Mouse (Mus musculus): ENCODE data around the gene Hspb3. TPM values are rescaled to one million over a fixed set of nuclear protein-coding genes. Genes with fewer than 3 reads are reported as not detected.
A peak's percentile ranks its signal among the peaks of the same experiment; 100 is the strongest.

Hspb3 gene
- polyA plus RNA-seq, 1 experiment: 0.11 TPM

DNA sequence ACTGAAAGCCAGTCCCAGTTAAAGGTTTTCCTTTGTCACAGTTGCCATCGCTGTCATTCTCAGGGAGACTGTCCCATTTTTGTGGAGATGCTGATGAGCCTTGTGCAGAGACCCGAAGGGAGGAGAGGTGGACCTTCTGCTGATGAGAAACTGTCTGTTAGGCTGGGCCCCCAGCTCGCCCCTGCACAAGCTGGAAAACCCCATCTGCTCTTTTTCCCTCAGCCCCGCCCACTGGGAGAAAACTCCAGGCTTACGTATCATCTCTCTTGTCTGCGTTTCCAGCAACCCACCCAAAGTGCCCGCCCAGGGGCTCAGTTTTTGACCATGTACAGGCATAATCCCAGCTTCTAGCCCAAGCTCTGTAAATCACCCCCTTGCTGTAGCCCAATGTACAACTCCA is 17.2 kb upstream of the Hspb3 start:
- no peak for TF ChIP-seq POLR2A (IDR thresholded peaks at IDR 0.05; ENCODE audit: borderline replicate concordance, extremely low read depth, insufficient read depth, insufficient read length, poor library complexity, severe bottlenecking)
- TF ChIP-seq CTCF (IDR thresholded peaks at IDR 0.05; ENCODE audit: borderline replicate concordance, extremely low read depth, insufficient read depth, insufficient read length): no peak
- no peak for DNase-seq (ENCODE audit: low read depth)

DNA sequence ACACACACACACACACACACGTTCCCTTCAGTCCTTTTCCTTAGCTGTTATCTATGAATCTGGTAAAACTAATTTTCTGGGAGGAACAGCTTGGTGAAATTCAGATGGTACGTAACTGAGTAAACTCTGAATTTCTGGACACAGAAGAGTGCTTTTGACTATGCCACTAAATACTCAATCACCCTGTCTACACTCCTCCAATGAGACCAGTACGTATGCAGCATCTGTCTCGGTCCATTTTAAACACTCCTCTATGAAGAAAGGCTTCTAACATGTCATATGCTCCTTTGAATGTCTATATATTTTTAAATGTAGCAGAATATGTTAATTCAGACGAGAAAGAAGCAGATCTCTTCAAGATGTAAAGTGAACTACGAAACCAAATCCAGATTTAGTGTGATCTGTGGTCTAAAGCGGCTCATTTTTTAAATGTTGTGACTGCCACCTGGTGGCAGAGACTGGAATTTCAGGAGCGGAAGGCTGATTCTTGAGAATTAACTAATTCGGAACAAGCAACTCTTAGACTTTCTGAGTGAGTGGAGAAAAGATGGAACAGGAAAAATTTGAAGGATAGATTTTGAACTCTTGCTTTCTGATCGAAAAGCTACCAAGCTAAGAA is 6.1 kb upstream of the Hspb3 start:
- TF ChIP-seq CTCF (IDR thresholded peaks at IDR 0.05; ENCODE audit: borderline replicate concordance, extremely low read depth, insufficient read depth, insufficient read length) (peak; percentile 79; the same call in 1 of the 2 replicates), POLR2A (IDR thresholded peaks at IDR 0.05; ENCODE audit: borderline replicate concordance, extremely low read depth, insufficient read depth, insufficient read length, poor library complexity, severe bottlenecking) (no peak)
- peak; percentile 87 for DNase-seq (ENCODE audit: low read depth)

DNA sequence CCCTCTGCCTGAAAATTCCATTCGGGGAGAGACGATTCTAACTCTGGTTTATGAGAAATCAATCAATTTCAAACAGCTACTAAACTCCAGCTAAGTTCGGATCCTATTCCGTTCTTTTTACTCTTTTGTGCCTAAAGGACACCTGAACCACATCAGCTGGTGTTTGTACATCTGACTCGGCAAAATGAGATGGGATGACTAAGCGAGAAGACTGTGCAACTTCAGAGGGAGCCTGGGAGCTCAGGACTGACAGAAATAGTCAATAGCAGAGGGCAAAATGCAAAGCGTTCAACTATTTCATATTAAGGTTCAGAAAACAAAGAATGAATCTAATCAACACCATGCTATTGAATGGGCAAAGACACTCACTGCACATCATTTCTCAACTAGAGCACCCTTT is 407 bp upstream of the Hspb3 start:
- DNase-seq (ENCODE audit: low read depth): no peak
- TF ChIP-seq POLR2A (IDR thresholded peaks at IDR 0.05; ENCODE audit: borderline replicate concordance, extremely low read depth, insufficient read depth, insufficient read length, poor library complexity, severe bottlenecking) (no peak), CTCF (IDR thresholded peaks at IDR 0.05; ENCODE audit: borderline replicate concordance, extremely low read depth, insufficient read depth, insufficient read length) (no peak)

DNA sequence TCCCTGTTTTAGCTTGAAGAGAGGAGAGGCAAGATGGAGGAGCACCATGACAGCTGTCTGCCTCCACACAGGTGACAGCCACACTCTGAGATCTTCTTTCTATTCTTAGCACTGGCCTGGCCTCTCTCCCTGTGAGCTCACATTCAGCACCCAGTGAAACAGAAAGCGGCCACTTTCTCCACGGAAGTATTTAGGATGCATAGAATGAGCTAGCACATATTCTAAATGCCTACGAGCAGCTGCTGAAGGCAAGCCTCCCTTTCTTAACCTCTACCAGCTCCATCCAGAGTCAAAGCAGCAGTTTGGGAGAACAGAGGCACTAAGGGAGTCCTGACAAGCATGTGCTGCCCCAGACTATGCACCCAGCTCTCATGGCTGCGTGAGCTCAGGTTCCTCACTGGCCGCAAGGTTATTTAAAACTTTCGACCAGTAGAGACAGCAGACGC is 1.6 kb downstream of the Hspb3 start:
- DNase-seq (ENCODE audit: low read depth): no peak
- TF ChIP-seq POLR2A (IDR thresholded peaks at IDR 0.05; ENCODE audit: borderline replicate concordance, extremely low read depth, insufficient read depth, insufficient read length, poor library complexity, severe bottlenecking) (no peak), CTCF (IDR thresholded peaks at IDR 0.05; ENCODE audit: borderline replicate concordance, extremely low read depth, insufficient read depth, insufficient read length) (no peak)

DNA sequence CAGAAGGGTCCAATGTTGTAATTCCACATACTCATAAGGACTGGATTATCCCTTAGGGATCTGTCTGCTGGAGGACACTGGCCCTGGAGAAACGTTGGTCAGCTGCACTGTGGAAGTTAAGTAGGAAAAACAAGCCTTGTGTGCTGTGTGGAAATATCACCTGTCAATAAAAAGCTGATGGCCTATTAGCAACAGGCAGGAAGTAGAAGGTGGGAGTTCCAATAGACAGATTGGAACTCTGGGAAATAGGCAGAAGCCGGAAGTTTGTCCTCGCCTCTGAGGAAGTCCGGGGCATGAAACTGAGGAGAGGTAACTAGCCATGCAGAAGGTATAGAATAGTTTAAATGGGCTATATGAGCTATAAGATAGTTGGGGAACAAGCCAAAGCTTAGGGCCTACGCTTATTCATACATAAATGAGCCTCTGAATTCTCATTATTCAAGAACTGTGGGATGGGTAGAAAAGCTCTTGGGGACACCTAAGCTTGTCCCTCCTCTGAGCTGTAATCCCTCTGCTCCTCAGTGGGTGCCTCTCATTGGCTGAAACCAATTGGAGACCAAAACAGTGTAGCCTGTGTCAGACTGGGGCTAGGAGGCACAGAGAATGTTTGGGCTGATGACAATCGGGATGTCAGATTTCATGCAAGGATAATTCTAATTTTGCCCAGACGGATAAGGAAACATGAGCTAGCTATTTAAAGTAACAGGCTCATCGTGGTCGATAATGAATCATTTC is 2.7 kb downstream of the Hspb3 start:
- no peak for TF ChIP-seq POLR2A (IDR thresholded peaks at IDR 0.05; ENCODE audit: borderline replicate concordance, extremely low read depth, insufficient read depth, insufficient read length, poor library complexity, severe bottlenecking)
- no peak for TF ChIP-seq CTCF (IDR thresholded peaks at IDR 0.05; ENCODE audit: borderline replicate concordance, extremely low read depth, insufficient read depth, insufficient read length)
- DNase-seq (ENCODE audit: low read depth): no peak

DNA sequence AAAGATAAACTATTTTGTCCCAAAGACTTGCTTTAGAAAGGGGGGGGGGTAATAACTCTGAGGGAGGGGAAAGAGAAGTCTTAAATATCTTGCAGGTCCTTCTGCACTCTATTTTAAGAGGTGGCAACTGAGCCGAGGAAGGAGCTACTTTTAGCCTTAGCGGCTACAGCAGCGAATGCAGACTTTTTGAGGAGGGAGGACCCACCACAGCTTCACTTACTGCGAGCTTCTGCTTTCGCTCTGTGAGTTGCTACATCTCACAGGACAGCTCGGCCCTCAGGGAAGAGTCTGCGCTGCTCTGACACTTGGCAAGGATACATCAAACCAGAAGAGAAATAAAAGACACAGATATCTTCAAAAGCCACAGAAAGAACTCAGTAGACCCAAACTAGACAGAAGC is 6.3 kb downstream of the Hspb3 start:
- TF ChIP-seq POLR2A (IDR thresholded peaks at IDR 0.05; ENCODE audit: borderline replicate concordance, extremely low read depth, insufficient read depth, insufficient read length, poor library complexity, severe bottlenecking) (no peak), CTCF (IDR thresholded peaks at IDR 0.05; ENCODE audit: borderline replicate concordance, extremely low read depth, insufficient read depth, insufficient read length) (no peak)
- no peak for DNase-seq (ENCODE audit: low read depth)

DNA sequence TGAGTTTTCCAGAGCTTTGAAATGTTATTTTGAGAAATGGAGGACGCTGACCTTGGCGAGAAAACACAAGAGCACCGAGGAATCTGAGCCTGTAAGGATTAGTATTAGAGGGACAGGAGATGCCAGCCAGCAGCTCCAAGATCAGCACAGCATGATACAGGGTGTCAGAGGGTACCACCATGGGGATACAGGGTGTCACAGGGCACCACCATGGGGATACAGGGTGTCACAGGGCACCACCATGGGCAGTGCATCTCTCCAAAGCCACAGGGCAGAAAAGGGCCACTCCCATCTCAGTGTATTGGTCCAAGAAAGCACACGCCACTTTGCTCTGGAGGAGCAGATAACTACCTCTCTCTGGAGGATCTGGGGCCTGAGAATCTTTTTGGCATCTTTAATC is 6.8 kb downstream of the Hspb3 start:
- TF ChIP-seq CTCF (IDR thresholded peaks at IDR 0.05; ENCODE audit: borderline replicate concordance, extremely low read depth, insufficient read depth, insufficient read length) (no peak), POLR2A (IDR thresholded peaks at IDR 0.05; ENCODE audit: borderline replicate concordance, extremely low read depth, insufficient read depth, insufficient read length, poor library complexity, severe bottlenecking) (no peak)

DNA sequence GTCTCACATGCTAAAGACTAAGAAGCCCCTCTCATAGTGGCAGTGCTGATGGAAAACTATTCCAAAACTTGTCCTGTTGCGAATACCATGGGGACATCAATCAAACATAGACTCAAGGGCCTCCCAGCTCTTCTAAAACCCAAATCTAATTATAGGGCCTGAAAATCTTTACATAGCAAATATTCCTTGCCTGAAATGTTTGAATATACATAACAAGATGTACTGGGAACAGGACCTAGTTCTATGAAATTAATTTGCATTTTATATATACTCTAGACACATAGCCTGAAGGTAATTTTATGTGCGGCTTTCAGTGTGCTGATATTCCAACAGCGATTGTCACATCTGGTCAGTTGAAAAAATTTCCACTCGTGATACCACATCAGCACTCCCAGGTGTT is 8.0 kb downstream of the Hspb3 start:
- TF ChIP-seq POLR2A (IDR thresholded peaks at IDR 0.05; ENCODE audit: borderline replicate concordance, extremely low read depth, insufficient read depth, insufficient read length, poor library complexity, severe bottlenecking) (no peak), CTCF (IDR thresholded peaks at IDR 0.05; ENCODE audit: borderline replicate concordance, extremely low read depth, insufficient read depth, insufficient read length) (no peak)
- no peak for DNase-seq (ENCODE audit: low read depth)

More for the DNA sequence above, 6.8 kb downstream of the Hspb3 start:
- DNase-seq (ENCODE audit: low read depth): no peak

DNA sequence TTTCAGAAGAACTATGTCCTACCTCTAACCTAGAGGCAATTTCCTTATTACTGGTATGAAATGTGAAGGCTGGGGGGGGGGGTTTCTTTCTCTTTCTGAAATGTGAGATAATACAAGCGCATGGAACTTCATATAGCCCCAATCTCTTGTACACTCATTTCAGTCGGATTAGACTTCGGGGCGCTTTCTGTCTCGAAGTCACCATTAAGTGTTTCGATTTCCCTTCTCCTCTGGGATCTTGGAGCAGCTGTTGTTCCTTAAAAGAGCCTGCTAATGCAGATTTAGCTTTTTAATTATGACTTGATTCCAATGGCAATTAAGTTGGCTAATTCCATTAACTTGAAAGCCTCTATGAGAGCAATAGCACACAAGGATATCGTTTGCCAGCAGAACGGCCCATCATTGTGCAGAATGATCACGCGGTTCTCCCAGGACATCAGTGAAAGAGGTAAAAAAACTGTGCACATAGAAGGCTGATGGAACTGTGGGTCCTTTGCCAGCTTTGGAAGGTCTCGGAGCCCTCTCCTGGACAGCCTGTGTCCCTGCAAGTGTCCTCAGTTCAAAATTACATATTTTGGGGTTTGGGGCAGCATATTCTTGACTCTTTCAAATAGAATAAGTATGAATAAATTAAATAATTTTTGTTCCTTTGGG is 22.4 kb downstream of the Hspb3 start:
- DNase-seq (ENCODE audit: low read depth): peak; percentile 72
- TF ChIP-seq CTCF (IDR thresholded peaks at IDR 0.05; ENCODE audit: borderline replicate concordance, extremely low read depth, insufficient read depth, insufficient read length) (peak; percentile 61), POLR2A (IDR thresholded peaks at IDR 0.05; ENCODE audit: borderline replicate concordance, extremely low read depth, insufficient read depth, insufficient read length, poor library complexity, severe bottlenecking) (no peak)

DNA sequence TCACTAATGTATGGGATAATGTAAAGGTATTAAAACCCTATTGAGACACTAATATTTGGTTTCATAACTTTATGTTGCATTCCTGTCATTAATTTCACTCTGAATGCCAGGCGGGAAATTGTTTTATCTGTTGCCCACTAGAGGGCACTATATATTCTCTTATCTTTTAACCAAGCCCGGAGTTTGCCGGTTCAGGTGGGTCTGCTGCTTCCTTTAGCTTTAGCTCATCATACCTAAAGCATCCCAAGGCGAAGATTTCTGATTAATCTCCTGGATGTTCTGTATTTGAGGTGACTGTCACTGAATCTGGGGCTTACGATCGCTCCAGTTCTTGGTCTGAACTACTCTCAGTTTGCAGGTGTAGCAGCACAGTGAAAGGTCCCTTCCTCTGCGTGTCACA is 24.6 kb downstream of the Hspb3 start:
- TF ChIP-seq POLR2A (IDR thresholded peaks at IDR 0.05; ENCODE audit: borderline replicate concordance, extremely low read depth, insufficient read depth, insufficient read length, poor library complexity, severe bottlenecking) (no peak), CTCF (IDR thresholded peaks at IDR 0.05; ENCODE audit: borderline replicate concordance, extremely low read depth, insufficient read depth, insufficient read length) (peak; percentile 53; the same call in 1 of the 2 replicates)

DNA sequence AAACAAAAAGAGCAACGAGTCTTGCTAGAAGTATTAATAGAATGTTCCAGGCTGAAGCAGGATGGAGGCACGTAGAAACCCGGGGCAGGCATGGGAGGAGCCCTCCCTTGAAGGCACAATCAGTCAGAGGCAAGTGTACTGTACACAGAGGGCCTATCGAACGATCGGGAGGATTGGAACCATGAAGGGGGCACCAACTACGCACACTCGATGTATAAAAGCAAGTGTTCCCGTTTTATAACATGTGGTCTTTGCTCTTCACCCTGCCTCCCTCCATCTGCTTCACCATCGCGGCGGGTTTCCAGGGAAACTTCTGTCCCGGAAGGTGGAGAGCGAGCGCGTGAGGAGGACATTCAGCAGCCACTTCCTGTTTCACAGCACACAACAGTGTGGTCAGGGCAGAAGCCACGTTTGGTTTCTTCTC is 27.7 kb downstream of the Hspb3 start:
- TF ChIP-seq POLR2A (IDR thresholded peaks at IDR 0.05; ENCODE audit: borderline replicate concordance, extremely low read depth, insufficient read depth, insufficient read length, poor library complexity, severe bottlenecking) (no peak), CTCF (IDR thresholded peaks at IDR 0.05; ENCODE audit: borderline replicate concordance, extremely low read depth, insufficient read depth, insufficient read length) (no peak)

More for the DNA sequence above, 24.6 kb downstream of the Hspb3 start:
- DNase-seq (ENCODE audit: low read depth): peak; percentile 72

More for the DNA sequence above, 27.7 kb downstream of the Hspb3 start:
- no peak for DNase-seq (ENCODE audit: low read depth)
